Mouse (Mus musculus) olfactory bulb, adult 2 months (tissue): ENCODE results near the gene Tnfrsf14.

ENCODE experiments used
- CTCF ChIP-seq: fragments of 200-500 bp; IDR thresholded peaks from 2 replicates; pipeline ENCODE4 v1.5.1; 2012; ENCODE audit warnings: low read depth, mild to moderate bottlenecking, low read length, moderate library complexity; ENCODE audit not compliant: insufficient read depth
- POLR2A ChIP-seq: fragments of 200-500 bp; IDR thresholded peaks from 2 replicates; pipeline ENCODE4 v1.6.1; 2012; ENCODE audit warnings: mild to moderate bottlenecking, low read depth, low read length, moderate library complexity; ENCODE audit not compliant: insufficient read depth

DNA sequence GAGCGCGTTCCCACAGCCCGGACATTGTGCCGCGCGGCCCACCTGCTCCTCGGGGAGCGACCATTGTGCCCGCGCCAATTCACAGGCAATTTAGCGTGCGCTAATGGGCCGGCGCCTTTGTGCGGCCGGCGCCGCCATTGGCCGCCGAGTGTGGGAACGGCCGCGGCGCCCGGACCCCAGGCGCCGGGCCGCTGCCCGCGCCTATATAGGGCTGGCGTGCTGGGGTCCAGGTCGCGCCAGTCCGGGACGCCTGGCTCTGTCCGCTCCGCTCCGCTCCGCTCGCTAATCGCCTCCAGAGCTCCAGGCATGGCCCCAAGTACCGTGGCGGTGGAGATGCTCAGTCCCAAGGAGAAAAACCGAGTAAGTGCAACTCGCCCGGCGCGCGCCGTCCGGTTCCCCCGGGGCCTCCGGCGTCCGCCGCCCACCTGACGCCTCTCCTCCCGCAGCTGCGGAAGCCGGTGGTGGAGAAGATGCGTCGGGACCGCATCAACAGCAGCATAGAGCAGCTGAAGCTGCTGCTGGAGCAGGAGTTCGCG lies 32.4 kb upstream of the Tnfrsf14 start, which contains the start of gene Hes5:
- no peak for TF ChIP-seq CTCF
- peak; percentile 62; the same call in 1 of the 2 replicates for TF ChIP-seq POLR2A
